Mouse (Mus musculus) embryonic facial prominence, embryonic 15.5 days (tissue): ENCODE data around the gene Slc20a1. TPM values are rescaled to one million over a fixed set of nuclear protein-coding genes. Genes with fewer than 3 reads are reported as not detected.

ENCODE experiments used
- ATAC-seq: fragments of 200-750 bp; cut with Nextera tagmentation; 2 replicates; pipeline ENCODE4 v1.8.0; 2017; ENCODE audit warnings: low read depth, moderate TSS enrichment; ENCODE audit not compliant: insufficient number of reproducible peaks, low FRiP score, low TSS enrichment
- H3K27ac ChIP-seq: fragments of 300-500 bp; sonication (generic); replicated peaks from 2 replicates; pipeline ENCODE4 v1.5.1; 2015; ENCODE audit warnings: mild to moderate bottlenecking, inconsistent platforms
- H3K27me3 ChIP-seq: fragments of 300-500 bp; sonication (generic); 2 replicates; pipeline ENCODE4 v1.6.1; 2015; ENCODE audit warnings: inconsistent platforms
- H3K36me3 ChIP-seq: fragments of 300-500 bp; sonication (generic); 2 replicates; pipeline ENCODE4 v1.6.1; 2015; ENCODE audit warnings: mild to moderate bottlenecking, inconsistent platforms
- H3K4me1 ChIP-seq: fragments of 300-500 bp; sonication (generic); 2 replicates; pipeline ENCODE4 v1.6.1; 2015; ENCODE audit warnings: inconsistent platforms
- H3K4me2 ChIP-seq: fragments of 300-500 bp; sonication (generic); replicated peaks from 2 replicates; pipeline ENCODE4 v1.6.1; 2015; ENCODE audit warnings: mild to moderate bottlenecking, inconsistent platforms
- H3K4me3 ChIP-seq: fragments of 300-500 bp; sonication (generic); replicated peaks from 2 replicates; pipeline ENCODE4 v1.5.1; 2015; ENCODE audit warnings: mild to moderate bottlenecking, inconsistent platforms
- H3K9ac ChIP-seq: fragments of 300-500 bp; sonication (generic); 2 replicates; pipeline ENCODE4 v1.6.1; 2015; ENCODE audit warnings: inconsistent platforms
- H3K9me3 ChIP-seq: fragments of 300-500 bp; sonication (generic); replicated peaks from 2 replicates; pipeline ENCODE4 v1.6.1; 2016; ENCODE audit warnings: inconsistent platforms
- WGBS: fragments of 180-500 bp; shearing (Covaris S2); methylation state at CpG from one replicate; pipeline ENCODE4 v1.1.7; 2015; 5-methylcytosine and 5-hydroxymethylcytosine counted together
- polyA plus RNA-seq: library from polyadenylated mRNA; unstranded; fragments of >200 nt; fragmentation: Nextera tagmentation; extraction: Ambion mirVana; gene quantifications from 2 replicates; pipeline ENCODE4 v1.2.1, GENCODE M21; 2015

Gene Slc20a1
- polyA plus RNA-seq, 1 experiment from 2014 or later: 24.0 TPM

- Histone ChIP-seq H3K36me3 (no peaks in the 10 kb centered on the region), H3K9me3 (no peaks in the 10 kb centered on the region), H3K27ac (no peak overlapping the region), H3K4me2 (no peak overlapping the region), H3K4me1 (no peaks in the 10 kb centered on the region), H3K4me3 (no peak overlapping the region), H3K27me3 (no peaks in the 10 kb centered on the region), H3K9ac (no peak overlapping the region)
- ATAC-seq: no peak
- 89% methylated on average over 3 of the region's 3 CpGs for WGBS
Observed at GRCm38 (mm10) chr2:129258056-129258455, 59.5 kb downstream of the Slc20a1 start.

- Histone ChIP-seq H3K4me3 (no peak overlapping the region), H3K27ac (no peak overlapping the region), H3K36me3 (no peaks in the 10 kb centered on the region), H3K9me3 (no peaks in the 10 kb centered on the region), H3K27me3 (no peaks in the 10 kb centered on the region), H3K4me2 (no peak overlapping the region), H3K9ac (no peak overlapping the region), H3K4me1 (no peaks in the 10 kb centered on the region)
- 40% methylated on average over 7 of the region's 7 CpGs for WGBS
- ATAC-seq: peak; percentile 13; the same call in 1 of the 2 replicates
Observed at GRCm38 (mm10) chr2:129258475-129259211, 60.1 kb downstream of the Slc20a1 start.

GRCm38 (mm10) chr2:129260646-129261045 lies 62.1 kb downstream of the Slc20a1 start:
- Histone ChIP-seq H3K9me3 (no peaks in the 10 kb centered on the region), H3K36me3 (no peaks in the 10 kb centered on the region), H3K27ac (no peak overlapping the region), H3K9ac (no peak overlapping the region), H3K4me2 (no peak overlapping the region), H3K4me1 (no peaks in the 10 kb centered on the region), H3K4me3 (no peak overlapping the region), H3K27me3 (no peaks in the 10 kb centered on the region)
- no peak for ATAC-seq
- 66% methylated on average over 3 of the region's 3 CpGs for WGBS

Other genes starting within 250 kb of the Slc20a1 start
- 2.4 and 2.5 TPM in 2 replicates for gene Zc3h6, start 231.4 kb upstream of the Slc20a1 start, polyA plus RNA-seq
- gene Gm10762, start 231.0 kb upstream of the Slc20a1 start, polyA plus RNA-seq: 15.8 and 16.2 TPM in 2 replicates
- 0.12 TPM in 1 of 2 replicates, not detected in the other for gene Vinac1, start 150.6 kb upstream of the Slc20a1 start, polyA plus RNA-seq
- gene Ttl, start 132.8 kb upstream of the Slc20a1 start, polyA plus RNA-seq: 14.8 and 15.9 TPM in 2 replicates
- 21.9 and 25.1 TPM in 2 replicates for gene Polr1b, start 97.8 kb upstream of the Slc20a1 start, polyA plus RNA-seq
- 25.2 and 26.8 TPM in 2 replicates for gene Chchd5, start 69.1 kb upstream of the Slc20a1 start, polyA plus RNA-seq
- gene Ckap2l, start 98.4 kb downstream of the Slc20a1 start, polyA plus RNA-seq: 39.8 and 51.0 TPM in 2 replicates
- 0.20 TPM in 1 of 2 replicates, not detected in the other for gene Il1a, start 111.2 kb downstream of the Slc20a1 start, polyA plus RNA-seq
- 0.17 and 0.36 TPM in 2 replicates for gene Il1b, start 172.4 kb downstream of the Slc20a1 start, polyA plus RNA-seq